Mouse (Mus musculus) urinary bladder, postnatal 14 days (tissue): ENCODE measurements around the gene Mrpl40.
A peak's percentile ranks its signal among the peaks of the same experiment; 100 is the strongest.
"Not testable (repeated sequence)": the region's sequence is repeated elsewhere in the genome, so short reads cannot be mapped to it uniquely, and the experiment has no call there.

ENCODE experiments used
- DNase-seq: peaks from one replicate; pipeline ENCODE4 v3.0.0; 2021; ENCODE audit warnings: low spot score

Gene Mrpl40

DNA sequence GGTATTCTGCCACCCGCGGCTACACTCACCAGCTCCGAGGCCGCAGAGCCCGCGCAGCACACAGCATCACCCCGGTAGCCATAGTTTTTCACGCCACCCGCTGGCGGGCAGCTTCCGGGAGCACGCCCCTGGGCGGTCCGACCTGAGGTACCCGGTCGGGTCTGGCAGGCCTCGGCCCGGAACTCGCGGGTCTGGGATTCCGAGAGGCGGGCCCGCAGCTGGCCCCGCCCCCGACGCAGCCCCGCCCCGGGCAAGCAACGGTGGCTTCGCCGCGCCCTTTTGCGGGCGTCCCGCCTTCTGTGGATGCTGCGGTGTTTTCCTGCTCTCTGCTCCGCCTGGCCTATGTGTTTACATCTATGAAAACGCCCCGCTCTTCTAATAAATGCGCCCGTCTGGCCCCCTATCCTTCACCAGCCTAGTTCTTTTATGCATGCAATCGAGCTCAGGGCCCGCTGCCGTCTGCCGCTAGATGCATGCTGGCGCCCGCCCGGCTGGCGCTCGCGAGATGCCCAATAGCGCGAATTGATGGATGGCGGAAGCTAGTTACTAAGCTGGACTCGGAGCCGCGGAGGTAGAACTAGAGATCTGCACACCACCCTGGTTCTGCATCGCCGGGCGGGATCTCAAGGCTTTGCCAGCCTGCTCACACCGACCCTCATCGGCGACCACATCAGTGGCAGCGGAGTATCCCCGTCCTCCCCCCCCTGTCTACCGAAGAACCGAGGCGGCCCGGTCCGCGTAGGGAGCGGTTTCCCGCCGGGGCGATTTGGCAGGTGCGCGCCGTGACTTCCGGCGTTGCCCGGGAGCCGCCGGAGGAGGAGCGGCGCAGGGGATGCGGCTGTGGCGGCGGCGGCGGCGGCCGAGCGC is at the start of gene Mrpl40, which contains the start of gene Hira:
Gene Mrpl40 (minus strand): TSS at position 421 of the 867 bp plus-strand sequence.
Gene Hira (plus strand): TSS at position 596 of the 867 bp plus-strand sequence.
- DNase-seq: peak; percentile 95

DNA sequence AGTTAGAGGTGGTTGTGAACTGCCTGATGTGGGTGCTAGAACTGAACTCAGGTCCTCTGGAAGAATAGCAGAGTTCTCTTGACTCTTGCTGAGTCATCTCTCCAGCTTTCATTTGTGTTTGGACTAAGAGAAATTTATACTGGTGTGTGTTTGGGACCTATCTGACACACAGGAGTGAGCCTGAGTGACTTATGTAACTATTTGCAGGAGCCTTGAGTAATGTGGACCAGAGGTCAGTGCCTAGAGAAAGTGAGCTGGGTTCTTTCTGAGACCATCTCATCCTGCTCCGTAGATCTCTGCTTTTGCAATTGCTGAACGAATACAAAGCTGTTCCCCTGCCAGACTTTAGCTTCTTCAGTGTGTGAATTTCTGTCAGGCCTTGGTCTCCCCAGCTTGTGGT is 45.1 kb upstream of the Mrpl40 start:
- no peak for DNase-seq

DNA sequence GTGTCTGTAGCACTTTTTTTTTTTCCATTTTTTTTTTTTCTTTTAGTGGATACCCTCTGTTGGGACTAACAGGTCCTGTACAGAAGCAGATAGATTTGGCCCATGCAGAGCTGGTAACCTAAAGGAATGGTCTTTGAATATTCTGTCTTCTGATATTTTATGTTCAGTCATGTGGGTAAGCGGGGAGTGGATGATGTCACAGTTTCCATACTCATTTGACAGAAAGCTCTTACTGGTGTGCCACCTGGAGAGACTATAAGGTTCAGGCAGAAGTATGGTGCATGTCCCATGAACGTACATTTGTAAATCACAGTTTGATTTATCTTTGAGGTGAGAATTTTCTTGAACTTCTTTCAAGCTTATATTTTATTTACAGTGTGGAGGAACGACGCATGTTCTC is 39.4 kb upstream of the Mrpl40 start:
- no peak for DNase-seq

DNA sequence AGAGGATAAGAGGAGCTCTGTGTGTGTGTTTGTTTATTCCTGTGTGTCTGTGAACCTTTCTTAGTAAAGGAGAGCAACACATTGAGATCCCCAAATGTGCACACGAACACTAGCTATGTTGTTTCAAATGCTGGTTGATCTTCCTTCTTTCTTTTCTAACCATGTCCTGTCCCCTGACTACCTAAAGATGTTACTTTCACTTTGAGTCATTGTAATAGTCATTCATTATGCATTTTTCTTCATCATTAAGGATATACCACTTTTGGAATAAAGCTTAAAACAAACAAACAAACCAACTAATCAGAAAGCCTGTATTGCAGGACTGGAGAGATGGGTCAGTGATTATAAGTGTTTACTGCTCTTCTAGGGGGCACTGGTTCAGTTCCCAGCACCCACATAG is 29.0 kb upstream of the Mrpl40 start:
- no peak for DNase-seq

DNA sequence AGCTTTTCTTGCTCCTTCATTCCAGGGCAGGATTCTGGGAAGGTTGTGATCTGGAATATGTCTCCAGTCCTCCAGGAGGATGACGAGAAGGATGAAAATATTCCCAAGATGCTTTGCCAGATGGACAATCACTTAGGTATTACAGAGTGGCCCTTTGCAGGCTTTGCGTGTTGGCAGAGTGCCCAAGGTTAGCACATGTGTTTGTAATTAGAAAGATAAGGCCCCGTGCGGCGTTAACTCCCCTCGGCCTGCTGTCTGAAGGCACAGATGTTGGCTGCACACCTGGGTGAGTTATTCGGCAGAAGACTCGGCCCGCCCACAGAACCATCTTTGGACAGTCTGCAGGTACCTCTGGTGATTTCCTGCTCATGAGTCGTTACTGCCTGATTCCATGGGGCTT is 19.8 kb upstream of the Mrpl40 start:
- peak; percentile 4 for DNase-seq

DNA sequence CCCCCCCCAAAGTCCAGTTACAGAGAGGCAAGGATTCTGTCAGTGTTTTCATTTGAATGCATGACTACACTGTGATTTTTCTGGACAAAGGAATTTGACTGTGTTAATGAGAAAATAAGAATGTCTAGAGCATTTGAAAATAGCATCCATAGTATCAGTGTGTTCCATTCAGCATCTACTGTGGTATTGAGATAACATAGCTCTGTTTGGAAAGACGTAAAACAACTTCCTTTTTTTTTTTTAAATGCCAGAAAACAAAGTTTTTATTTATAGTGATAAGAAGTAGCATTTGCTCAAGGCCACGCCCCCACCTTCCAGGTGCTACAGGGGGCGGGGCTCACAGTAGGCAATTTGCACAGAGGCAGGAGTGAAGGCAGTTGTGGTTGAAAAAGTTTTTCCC is 18.6 kb upstream of the Mrpl40 start:
- no peak for DNase-seq

DNA sequence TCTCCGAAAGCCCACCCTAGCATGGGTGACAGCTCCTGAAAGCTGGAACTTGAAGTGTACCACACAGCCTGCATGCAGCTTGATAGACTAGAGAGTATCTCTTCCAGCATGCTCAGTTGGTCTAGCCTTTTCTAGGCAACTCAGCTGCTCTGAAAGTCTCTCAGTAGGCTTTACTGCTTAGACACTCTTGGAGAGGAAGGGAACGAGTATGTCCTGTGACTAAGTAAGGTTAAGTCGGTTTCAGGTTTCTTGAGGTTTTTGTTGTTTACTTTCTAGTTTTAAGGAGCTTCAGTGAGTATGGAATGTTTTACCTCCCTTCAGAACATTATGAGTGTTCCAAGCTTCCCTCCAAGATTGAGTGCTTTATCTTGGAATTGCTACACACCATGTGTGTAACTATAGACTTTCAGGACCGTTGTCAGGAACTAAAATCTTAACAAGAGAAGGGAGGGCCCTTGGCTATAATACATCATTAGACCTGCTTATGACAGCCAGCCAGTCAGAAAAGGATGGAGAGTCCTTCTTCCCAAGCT is 17.2 kb upstream of the Mrpl40 start:
- no peak for DNase-seq

DNA sequence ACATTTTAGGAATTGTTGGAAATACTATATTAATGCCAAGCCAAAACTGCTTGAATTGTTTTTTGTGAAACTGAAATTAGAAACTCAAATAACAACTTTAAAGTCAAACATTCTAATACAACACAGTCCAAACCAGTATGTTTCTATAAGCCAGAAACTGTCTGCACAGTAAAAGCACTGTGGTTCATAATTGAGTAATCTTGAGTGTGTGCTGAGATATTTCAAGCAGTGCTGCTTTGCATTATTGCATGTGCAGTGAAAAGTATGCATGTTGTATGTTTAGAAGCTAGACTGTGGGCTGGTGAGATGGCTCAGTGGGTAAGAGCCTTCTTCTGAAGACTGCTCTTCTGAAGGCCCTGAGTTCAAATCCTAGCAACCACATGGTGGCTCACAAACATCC is 7.4 kb upstream of the Mrpl40 start:
- DNase-seq: no peak

DNA sequence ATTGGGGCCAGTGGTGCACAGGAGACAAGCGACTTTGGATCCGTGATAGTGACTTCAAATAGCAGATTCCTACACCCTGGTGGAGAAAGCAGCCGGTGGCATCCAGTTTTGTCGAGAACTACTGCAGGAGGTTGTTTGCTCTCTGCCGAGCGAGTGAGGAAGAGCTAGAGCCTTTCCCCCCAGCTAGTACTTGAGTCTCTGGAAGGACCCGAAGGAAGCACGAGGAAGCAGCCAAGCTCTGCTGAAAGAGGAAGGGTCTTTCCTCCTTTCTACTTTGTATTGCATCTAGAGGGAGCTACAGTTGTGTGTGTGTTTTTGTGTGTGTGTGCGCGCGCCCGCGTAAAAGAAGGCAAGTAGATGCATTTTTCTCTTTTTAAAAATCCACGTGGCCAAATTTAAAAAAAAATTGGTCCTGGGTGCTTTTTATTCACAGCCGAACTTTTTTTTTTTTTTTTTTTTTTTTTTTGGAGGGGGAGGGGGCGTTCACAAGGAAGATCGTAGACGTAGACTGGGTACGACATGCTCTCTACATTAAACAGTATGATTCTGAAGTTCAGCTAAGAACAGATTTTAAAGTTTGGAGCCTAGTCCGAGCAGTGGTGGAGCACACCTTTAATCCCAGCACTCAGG is 1.5 kb upstream of the Mrpl40 start:
- DNase-seq: no peak

DNA sequence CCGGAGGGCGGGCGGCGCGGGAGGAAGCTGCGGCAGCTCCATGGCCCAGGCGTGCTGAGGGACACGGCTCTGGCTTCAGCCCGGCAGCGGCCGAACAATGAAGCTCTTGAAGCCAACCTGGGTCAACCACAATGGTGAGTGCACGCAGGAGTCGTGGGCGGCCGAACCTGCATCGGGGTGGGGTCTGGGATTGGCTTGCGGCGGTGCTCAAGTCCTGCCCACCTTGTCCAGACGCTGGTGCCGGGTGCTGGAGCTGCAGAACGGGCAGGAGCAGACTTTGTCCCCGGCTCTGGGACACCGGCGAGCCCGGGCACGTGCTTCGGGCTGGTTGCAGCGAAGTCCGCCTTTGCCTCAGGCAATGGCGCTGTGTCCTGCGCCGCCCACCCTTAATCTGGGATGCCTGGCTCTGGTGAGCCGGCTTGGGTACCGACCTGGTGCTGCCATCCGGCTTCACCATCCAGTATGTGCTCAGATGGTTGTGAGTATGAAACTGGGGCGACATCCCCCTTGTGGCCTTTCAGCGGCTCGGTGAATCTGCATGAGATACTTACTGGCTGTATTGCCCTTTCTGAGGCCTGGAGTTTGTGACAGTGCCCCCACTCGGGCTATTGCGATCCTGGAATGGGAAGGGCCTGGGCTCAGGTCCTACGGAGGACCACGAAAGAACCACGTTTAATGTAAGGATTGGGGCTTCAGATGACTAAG is 876 bp upstream of the Mrpl40 start:
- peak; percentile 48 for DNase-seq

DNA sequence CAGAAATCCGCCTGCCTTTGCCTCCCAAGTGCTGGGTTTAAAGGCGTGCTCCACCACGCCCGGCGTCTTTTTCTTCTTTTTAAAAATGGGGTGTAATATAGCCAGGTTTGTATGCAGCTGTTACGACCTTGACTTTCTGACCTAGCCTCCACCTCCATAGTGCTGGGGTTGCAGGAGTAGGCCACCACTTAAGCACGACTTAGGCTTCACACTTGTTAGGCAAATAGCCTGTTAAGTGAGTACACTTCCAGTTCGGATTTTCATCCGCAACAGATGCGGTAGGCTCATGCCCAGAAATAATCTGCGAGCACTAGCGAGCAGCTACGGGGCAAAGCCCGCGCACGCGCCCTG is 596 bp downstream of the Mrpl40 start:
- DNase-seq: no peak

DNA sequence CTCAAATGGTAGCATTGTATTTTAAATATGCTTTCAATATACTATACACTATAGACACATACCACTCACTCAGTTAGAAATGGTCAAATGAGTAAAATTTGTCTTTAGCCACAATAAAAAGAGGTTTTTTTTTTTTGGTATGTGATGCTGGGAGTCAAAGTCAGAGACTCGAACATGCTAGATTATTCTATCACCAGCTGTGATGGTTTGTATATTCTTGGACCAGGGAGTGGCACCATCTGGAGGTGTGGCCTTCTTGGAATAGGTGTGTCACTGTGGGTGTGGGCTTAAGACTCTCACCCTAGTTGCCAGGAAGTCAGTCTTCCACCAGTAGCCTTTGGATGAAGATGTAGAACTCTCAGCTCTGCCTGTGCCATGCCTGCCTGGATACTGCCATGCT is 6.2 kb downstream of the Mrpl40 start:
- not testable (repeated sequence) for DNase-seq

DNA sequence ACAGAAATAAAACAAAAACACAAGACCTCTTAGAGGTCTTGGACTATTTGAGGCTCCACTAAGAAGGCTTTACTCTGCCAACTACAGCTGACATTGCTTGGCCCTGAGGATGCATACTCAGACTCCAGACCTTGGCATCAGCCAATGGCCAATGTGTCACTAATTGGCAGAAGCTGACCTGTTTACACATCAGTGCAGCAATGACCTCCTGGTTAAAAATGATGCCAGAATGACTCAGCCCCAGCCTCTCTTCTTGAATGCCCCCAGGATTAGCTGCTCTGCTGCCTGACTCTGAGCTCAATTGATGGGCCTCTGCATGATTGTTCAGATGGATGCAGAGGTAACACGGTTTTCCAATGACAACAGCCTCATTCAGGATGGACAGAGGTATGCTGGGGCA is 16.5 kb downstream of the Mrpl40 start:
- peak; percentile 9 for DNase-seq

DNA sequence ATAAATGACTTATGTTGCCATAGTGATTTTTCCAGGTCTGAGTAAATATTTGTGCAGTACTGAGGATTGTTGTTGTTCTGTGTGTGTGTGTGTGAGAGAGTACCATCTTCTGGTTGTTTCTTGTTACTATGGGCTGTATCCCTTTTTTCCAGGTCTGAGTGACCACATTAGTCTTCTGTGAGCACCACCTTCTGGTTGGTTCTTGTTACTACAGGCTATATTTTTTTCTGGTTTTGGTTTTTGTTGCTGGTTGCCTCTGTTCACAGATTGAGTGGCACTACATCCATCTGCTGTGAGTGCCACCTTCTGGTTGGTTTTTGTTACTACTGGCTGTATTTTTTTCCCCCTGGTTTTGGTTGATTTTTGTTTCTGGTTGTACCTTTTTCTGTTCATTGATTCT is 18.1 kb downstream of the Mrpl40 start:
- no peak for DNase-seq

DNA sequence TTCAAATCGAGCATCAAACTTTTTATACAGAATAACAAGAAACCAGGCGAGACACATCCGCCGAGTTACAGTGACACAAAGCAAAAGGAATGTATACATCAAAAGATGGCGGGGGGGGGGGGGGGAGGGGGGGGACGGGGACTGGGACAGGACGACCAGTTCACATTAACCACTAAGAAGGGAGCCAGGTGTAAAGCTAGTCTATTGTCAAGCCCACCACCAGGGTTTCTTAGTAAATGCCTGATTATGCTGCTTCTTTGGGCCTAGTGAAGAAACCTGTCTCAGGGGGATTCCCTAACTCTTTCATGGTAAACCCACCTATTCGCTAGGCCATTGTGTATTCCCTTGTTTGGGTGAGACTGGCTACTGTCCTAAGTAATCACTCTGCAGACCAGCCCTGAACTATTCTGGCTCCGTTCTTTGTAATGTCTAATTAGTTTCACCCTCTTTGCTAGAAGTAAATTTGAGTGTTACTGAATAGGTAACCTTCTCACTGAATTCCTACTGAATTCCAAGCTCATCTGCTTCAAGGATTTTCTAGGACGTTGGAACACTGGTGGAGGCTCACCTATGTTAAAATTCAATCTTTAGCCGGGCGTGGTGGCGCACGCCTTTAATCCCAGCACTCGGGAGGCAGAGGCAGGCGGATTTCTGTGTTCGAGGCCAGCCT is 27.0 kb downstream of the Mrpl40 start:
- not testable (repeated sequence) for DNase-seq

DNA sequence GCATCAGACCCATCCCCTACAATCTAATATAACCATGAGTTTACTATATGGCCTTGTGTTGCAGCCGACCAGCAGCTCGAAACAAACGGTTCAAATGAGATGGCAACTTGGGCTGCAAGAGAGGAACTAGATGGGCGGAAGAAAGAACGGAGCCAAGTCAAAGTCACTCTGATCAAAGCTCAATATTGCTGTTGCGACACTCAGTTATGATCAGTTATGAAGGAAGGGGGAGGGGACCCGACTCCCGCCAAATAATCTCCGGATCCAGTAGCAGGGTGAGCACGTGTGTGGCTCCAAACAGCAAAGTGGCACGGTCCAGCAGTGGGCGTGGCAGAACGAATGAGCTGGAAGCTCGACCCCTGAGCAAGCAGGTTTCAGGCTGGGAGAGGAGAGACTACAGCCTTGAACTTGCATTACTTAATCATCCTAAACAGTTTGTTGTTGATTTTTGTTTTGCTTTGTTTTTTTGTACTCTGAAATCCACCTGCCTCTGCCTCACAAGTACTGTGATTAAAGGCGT is 30.3 kb downstream of the Mrpl40 start:
- no peak for DNase-seq

DNA sequence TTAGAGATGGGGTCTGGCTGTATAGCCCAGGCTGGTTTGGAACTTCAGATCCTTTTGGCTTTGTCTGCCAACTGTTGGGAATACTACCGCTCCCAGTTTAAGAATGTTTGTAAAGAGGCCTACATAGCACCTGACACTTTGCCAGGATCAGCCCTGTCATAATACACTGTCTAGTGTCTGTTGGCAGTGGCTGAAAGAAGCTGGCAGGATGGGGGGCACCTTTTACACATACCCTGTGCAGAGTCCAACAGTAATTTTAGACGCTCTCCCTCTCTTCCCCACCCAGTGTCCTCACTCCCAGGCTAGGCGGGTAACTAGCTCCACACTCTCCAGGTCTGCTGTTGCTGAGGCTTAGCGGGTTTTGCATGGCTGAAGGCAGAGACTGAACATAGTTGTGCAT is 38.3 kb downstream of the Mrpl40 start:
- no peak for DNase-seq

DNA sequence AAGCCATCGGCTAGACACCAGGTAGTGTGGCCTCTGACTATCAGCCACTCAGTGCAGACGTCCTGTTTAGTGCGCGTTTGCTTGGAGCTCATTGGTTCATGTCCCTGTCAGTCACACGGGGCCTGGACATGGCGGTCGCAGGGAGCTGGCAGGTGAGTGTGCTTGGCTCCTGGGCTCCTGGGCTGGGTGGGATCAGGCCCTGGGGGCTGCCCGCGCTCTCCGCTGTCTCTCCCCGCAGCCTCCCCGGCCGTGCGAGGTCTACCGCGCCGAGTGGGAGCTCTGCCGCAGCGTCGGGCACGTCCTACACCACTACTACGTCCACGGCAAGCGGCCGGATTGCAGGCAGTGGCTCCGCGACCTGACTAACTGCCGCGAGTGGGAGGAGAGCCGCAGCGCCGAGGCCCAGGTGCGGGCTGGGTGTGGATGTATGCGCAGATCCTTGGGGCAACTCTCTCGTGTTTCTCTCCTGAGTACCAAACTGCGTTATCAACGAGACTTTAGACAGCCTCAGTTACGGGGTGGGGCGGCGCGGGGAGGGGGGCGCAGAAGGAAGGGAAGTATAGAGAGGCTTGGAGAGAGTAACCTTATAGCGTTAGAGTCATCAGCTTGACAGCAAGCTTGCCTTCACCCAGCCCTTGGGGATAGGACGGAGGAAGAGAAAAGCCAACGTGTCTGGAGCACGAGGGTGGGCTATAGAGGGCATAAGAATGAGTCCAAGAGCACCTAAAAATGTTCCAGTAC is 40.0 kb downstream of the Mrpl40 start, which contains the start of the genes 2510002D24Rik and Gm28539:
Gene 2510002D24Rik (plus strand): TSS at position 111 of the 741 bp plus-strand sequence.
Gene Gm28539 (plus strand): TSS at position 117 of the 741 bp plus-strand sequence.
- peak; percentile 97 for DNase-seq

DNA sequence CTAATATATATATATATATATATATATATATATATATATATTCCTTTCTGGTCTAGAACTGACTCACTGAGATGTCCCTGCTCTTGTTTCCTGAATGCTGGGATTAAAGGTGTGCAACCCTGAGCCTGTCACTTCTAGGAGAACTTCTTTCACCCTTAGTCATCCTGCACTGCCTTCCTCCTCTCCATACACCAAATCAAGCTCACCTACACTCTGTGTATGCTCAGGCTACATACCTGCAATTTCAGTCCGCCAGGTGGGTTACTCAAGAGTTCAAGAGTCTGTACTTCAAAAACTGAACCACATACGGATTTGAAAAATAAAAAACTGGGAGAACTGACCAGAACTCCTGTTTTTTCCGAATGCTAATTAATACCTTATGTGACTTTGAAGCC is 40.6 kb downstream of the Mrpl40 start:
- no peak for DNase-seq

DNA sequence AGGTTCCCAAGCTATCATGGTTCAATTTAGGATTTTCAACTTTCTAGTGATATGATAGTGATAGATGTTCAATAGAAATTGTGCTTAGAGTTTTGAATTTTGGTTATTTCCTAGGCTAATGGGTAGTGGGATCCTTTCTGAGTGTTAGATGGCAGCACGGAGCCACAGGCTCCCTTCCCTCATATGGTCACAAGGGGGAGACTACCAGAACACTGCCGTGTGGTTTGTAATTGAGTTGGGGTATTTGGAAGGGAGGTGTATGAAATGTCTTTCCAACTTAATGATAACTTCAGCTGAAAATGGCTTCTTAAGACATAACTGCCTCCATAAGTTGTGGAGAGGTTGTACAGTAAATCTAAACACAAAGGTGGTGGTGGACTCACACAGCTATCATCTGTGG is 43.2 kb downstream of the Mrpl40 start:
- DNase-seq: no peak

DNA sequence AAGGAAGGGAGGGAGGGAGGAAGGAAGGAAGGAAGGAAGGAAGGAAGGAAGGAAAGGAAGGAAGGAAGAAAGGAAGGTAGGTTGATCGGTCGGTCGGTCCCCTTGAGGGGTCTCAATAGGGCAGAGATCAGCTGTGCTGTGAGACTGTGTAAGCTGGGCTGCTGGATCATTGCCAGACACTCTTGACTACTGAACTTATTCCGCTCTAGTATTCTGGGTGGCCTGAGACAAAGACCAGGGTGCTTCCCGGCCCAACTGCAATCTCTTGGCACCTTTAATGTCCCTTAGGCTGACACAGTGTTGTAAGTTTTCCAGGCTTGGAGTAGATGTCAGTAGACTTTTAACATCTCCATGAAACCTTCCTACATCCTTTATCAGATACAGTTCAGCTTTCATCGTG is 47.6 kb downstream of the Mrpl40 start:
- DNase-seq: no peak
